Mouse (Mus musculus) bone marrow, adult 2 months (tissue): ENCODE results near the gene Prr5l. TPM values are rescaled to one million over a fixed set of nuclear protein-coding genes. Genes with fewer than 3 reads are reported as not detected.

ENCODE experiments used
- H3K27ac ChIP-seq: fragments of 200-500 bp; 2 replicates; pipeline ENCODE4 v1.5.1; 2012; ENCODE audit warnings: low read depth, mild to moderate bottlenecking, control low read depth, inconsistent platforms, low read length; ENCODE audit not compliant: control insufficient read depth, poor library complexity, insufficient read depth
- H3K4me1 ChIP-seq: fragments of 200-500 bp; 2 replicates; pipeline ENCODE4 v1.6.1; 2011; ENCODE audit warnings: low read length; ENCODE audit not compliant: control insufficient read depth, insufficient read depth
- H3K4me3 ChIP-seq: fragments of 200-500 bp; replicated peaks from 2 replicates; pipeline ENCODE3; 2011; ENCODE audit warnings: mild to moderate bottlenecking, low read depth, low read length, control low read depth; ENCODE audit not compliant: control insufficient read depth
- CTCF ChIP-seq: fragments of 200-500 bp; IDR thresholded peaks from 2 replicates; pipeline ENCODE4 v1.5.1; 2011; ENCODE audit warnings: low read length, control low read depth; ENCODE audit not compliant: control insufficient read depth, insufficient read depth
- POLR2A ChIP-seq: fragments of 200-500 bp; IDR thresholded peaks from 2 replicates; pipeline ENCODE4 v1.6.1; 2011; ENCODE audit warnings: low read depth, mild to moderate bottlenecking, control low read depth, low read length, borderline replicate concordance; ENCODE audit not compliant: control insufficient read depth
- WGBS: fragments of 180-500 bp; shearing (Covaris S2); methylation state at CpG from one replicate; pipeline ENCODE4 v1.1.7; 2018; 5-methylcytosine and 5-hydroxymethylcytosine counted together
- polyA plus RNA-seq: library from polyadenylated mRNA; stranded (reverse); fragments of >200 nt; gene quantifications from 2 replicates; pipeline ENCODE4 v1.2.4, GENCODE M21; 2011; ENCODE audit warnings: low replicate concordance; ENCODE audit not compliant: missing spikeins, insufficient read depth, insufficient read length

The Prr5l gene
- polyA plus RNA-seq, 1 experiment: 8.4 TPM

- Histone ChIP-seq H3K27ac (no peak overlapping the region), H3K4me3 (no peak overlapping the region), H3K4me1 (no peaks in the 10 kb centered on the region)
- 83% methylated on average over 10 of the region's 10 CpGs for WGBS
- no peak for TF ChIP-seq POLR2A
- TF ChIP-seq CTCF: no peak
Observed at GRCm38 (mm10) chr2:101723333-101723881, 159.4 kb downstream of the Prr5l start.

DNA sequence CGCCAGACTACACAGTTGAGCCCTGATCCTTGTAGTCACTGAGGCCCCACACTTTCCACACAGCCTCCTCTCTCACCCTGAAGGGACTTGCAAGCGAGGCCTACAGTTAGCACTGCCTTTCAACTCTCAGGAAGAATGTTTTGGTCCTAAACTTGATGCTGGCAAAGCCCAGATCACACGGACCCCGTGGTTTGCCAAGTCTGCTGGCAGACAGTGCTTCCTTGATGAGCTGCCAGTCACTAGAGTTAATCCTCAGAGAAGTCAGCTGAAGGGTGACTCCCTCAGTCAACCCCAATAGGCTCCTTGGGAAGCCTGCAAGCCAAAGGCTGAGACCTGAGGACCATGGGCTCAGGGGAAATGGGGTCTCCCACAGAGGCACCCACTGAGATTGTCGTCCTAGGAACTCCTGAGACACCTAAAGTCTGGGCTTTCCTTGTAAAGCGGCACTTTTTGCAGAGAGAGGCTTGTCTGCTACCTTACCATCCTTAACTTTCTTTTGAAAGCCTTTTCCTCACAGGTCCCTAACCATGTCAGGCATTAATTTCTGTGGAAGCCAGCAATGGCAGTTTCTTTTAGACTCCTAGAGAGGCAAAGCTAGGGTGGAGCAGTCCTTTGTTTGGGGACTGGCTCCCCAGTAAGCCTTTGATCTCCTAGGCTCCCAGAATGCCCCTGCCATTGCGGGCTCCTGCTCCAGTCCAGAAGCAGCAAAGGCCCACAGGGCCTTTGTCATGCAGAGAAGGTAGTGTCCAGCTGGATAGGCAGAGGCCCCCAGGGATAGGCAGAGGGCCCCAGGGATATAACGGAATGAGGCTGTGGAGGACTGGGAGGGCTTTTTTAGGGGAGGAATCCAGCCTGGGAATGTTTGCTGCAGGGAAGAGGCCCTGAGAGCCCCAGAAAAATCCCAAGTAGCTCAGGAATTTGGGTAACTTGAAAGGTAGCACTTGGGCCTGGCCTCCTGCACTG is 160.2 kb downstream of the Prr5l start:
- no peak overlapping the region for H3K4me3 ChIP-seq
- WGBS: 69% methylated on average over 8 of the region's 8 CpGs
- H3K4me1 ChIP-seq: no peaks in the 10 kb centered on the region
- H3K27ac ChIP-seq: no peak overlapping the region; the same call in 1 of the 2 replicates
- TF ChIP-seq POLR2A: no peak
- no peak for TF ChIP-seq CTCF

DNA sequence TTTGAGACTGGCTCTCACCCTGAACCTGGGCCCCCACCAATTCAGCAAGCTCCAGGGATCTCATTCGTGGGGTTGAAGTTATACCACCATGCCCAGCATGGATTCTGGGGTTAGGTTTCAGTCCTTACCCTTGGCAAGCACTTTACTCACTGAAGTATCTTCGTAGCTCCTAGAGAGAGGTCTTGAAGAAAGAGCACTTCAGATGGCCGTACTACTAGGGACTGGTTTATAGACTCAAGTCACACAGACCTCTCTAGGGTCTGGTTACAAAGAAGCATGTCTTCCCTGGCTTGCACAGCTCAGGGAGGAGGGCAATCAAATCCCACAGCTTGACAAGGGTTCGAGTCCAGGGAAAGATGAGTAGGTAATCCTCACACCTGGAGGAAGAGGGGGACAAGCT is 161.0 kb downstream of the Prr5l start:
- no peak overlapping the region for H3K27ac ChIP-seq
- TF ChIP-seq CTCF (no peak), POLR2A (no peak)
- no peak overlapping the region for H3K4me3 ChIP-seq
- H3K4me1 ChIP-seq: no peaks in the 10 kb centered on the region
- 78% methylated on average over 4 of the region's 4 CpGs for WGBS

DNA sequence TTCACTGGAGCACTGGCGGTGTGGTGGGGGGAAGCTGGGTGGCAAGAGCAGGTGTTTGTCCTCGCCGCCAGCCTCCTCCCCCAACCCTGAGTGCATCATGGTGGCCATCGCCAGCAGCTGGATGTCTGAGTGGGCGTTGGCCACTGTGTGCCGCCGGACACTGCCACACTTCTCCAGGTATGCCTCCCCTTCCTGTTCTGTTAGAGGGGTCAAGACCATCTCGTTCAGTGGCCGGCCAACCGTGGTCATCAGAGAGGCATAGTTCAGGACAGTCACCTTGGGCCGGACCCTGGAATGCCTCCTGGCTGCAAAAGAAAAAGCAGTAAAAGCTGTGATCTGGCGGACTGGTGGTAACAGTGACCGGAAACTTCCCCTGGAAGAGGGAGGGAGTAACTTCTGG is 165.7 kb downstream of the Prr5l start:
- WGBS: 88% methylated on average over 13 of the region's 13 CpGs

GRCm38 (mm10) chr2:101715650-101716323 is 167.0 kb downstream of the Prr5l start:
- WGBS: 63% methylated on average over 8 of the region's 8 CpGs
- H3K4me1 ChIP-seq: no peaks in the 10 kb centered on the region
- no peak for TF ChIP-seq POLR2A
- TF ChIP-seq CTCF: peak; percentile 51
- no peak overlapping the region for H3K27ac ChIP-seq
- H3K4me3 ChIP-seq: no peak overlapping the region

More for the DNA sequence above, 165.7 kb downstream of the Prr5l start:
- Histone ChIP-seq H3K4me1 (no peaks in the 10 kb centered on the region), H3K4me3 (no peak overlapping the region), H3K27ac (no peak overlapping the region)
- no peak for TF ChIP-seq CTCF
- no peak for TF ChIP-seq POLR2A

- WGBS: 86% methylated on average over 3 of the region's 3 CpGs
- Histone ChIP-seq H3K27ac (no peak overlapping the region), H3K4me1 (no peaks in the 10 kb centered on the region), H3K4me3 (no peak overlapping the region)
- TF ChIP-seq POLR2A (no peak), CTCF (no peak)
Observed at GRCm38 (mm10) chr2:101711608-101712007, 171.2 kb downstream of the Prr5l start.

DNA sequence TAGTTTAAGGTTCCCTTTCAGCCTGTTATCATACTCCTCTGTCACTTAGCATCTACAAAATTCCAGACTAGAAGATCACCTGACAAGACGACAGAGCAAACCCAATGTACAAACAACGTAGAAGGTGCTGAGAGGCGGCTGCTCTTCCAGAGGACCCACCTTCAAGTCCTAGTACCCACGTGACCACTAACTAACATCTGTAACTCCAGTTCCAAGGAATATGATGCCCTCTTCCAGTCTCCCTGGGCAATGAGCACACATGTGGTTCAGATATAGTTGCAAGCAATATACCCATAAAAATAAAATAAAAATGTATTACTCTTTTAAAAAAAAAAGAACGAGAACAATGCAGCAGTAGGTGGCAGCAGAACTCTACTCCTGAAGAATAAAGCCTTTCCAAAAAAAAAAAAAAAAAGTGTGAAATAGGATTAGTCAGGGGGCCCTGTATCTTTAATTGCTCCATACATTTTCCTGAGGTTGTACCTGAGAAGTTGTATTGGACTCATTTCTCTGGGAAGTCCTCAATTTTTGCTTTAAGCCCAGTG is 176.8 kb downstream of the Prr5l start:
- H3K4me3 ChIP-seq: no peak overlapping the region
- WGBS: 54% methylated on average over 5 of the region's 5 CpGs
- no peak overlapping the region for H3K27ac ChIP-seq
- TF ChIP-seq POLR2A (no peak), CTCF (no peak)
- H3K4me1 ChIP-seq: no peaks in the 10 kb centered on the region

GRCm38 (mm10) chr2:101699284-101699683 is 183.5 kb downstream of the Prr5l start:
- TF ChIP-seq CTCF: no peak
- TF ChIP-seq POLR2A: no peak
- H3K27ac ChIP-seq: no peak overlapping the region
- H3K4me1 ChIP-seq: no peaks in the 10 kb centered on the region; the same call in 1 of the 2 replicates
- 20% methylated on average over 4 of the region's 4 CpGs for WGBS
- H3K4me3 ChIP-seq: no peak overlapping the region
